Mouse (Mus musculus) spleen, postnatal 36 days (tissue): Measurements from ENCODE around the gene Bbip1.

Experiments
- DNase-seq, 2 experiments: peaks; one replicate each; pipeline ENCODE4 v3.0.0; 2022; ENCODE audit warnings: low spot score in 2 of 2, mixed read lengths in 1 of 2

Gene Bbip1

GRCm38 (mm10) chr19:53890781-53891251 lies 53.6 kb downstream of the Bbip1 start:
- DNase-seq, result peak; percentile 85 to 86

- no peak for DNase-seq
Measured at GRCm38 (mm10) chr19:53890274-53890673, 54.2 kb downstream of the Bbip1 start.

- peak; percentile 61 to 65 for DNase-seq
Measured at GRCm38 (mm10) chr19:53889555-53889954, 54.9 kb downstream of the Bbip1 start.

GRCm38 (mm10) chr19:53888331-53888730 lies 56.1 kb downstream of the Bbip1 start:
- no peak for DNase-seq

GRCm38 (mm10) chr19:53887822-53888221 lies 56.6 kb downstream of the Bbip1 start:
- DNase-seq, result no peak

GRCm38 (mm10) chr19:53886576-53887370 lies 57.7 kb downstream of the Bbip1 start:
- DNase-seq, result no peak

- DNase-seq, result no peak
Measured at GRCm38 (mm10) chr19:53885450-53885849, 59.0 kb downstream of the Bbip1 start.

GRCm38 (mm10) chr19:53881786-53882185 lies 62.6 kb downstream of the Bbip1 start:
- DNase-seq, result no peak

GRCm38 (mm10) chr19:53880460-53880859 lies 64.0 kb downstream of the Bbip1 start:
- no peak for DNase-seq
